Mouse (Mus musculus) limb, embryonic 13.5 days (tissue): ENCODE results near the gene Olfr1206. TPM values are rescaled to one million over a fixed set of nuclear protein-coding genes. Genes with fewer than 3 reads are reported as not detected.

Experiments
- ATAC-seq: fragments of 200-750 bp; cut with Nextera tagmentation; 2 replicates; pipeline ENCODE4 v1.8.0; 2017; ENCODE audit warnings: low read depth, moderate number of reproducible peaks, moderate TSS enrichment; ENCODE audit not compliant: low FRiP score
- H3K27ac ChIP-seq: fragments of 300-500 bp; sonication (generic); 2 replicates; pipeline ENCODE4 v1.5.1; 2015; ENCODE audit warnings: inconsistent platforms, mild to moderate bottlenecking, moderate library complexity
- H3K27me3 ChIP-seq: fragments of 300-500 bp; sonication (generic); 2 replicates; pipeline ENCODE4 v1.6.1; 2015; ENCODE audit warnings: mild to moderate bottlenecking, inconsistent platforms
- H3K36me3 ChIP-seq: fragments of 300-500 bp; sonication (generic); 2 replicates; pipeline ENCODE4 v1.6.1; 2015; ENCODE audit warnings: inconsistent platforms, mild to moderate bottlenecking, moderate library complexity
- H3K4me1 ChIP-seq: fragments of 300-500 bp; sonication (generic); 2 replicates; pipeline ENCODE4 v1.6.1; 2015; ENCODE audit warnings: inconsistent platforms
- H3K4me2 ChIP-seq: fragments of 300-500 bp; sonication (generic); replicated peaks from 2 replicates; pipeline ENCODE4 v1.6.1; 2015; ENCODE audit warnings: inconsistent platforms, mild to moderate bottlenecking, moderate library complexity
- H3K4me3 ChIP-seq: fragments of 300-500 bp; sonication (generic); 2 replicates; pipeline ENCODE4 v1.5.1; 2015; ENCODE audit warnings: moderate library complexity, mild to moderate bottlenecking, inconsistent platforms
- H3K9ac ChIP-seq: fragments of 300-500 bp; sonication (generic); 2 replicates; pipeline ENCODE4 v1.6.1; 2015; ENCODE audit warnings: mild to moderate bottlenecking, inconsistent platforms
- H3K9me3 ChIP-seq: fragments of 300-500 bp; sonication (generic); 2 replicates; pipeline ENCODE4 v1.6.1; 2016; ENCODE audit warnings: inconsistent platforms
- WGBS: fragments of 180-500 bp; shearing (Covaris S2); methylation state at CpG from one replicate; pipeline ENCODE4 v1.1.7; 2015; 5-methylcytosine and 5-hydroxymethylcytosine counted together
- polyA plus RNA-seq: library from polyadenylated mRNA; unstranded; fragments of >200 nt; fragmentation: Nextera tagmentation; extraction: Ambion mirVana; gene quantifications from 2 replicates; pipeline ENCODE4 v1.2.1, GENCODE M21; 2015

The Olfr1206 gene
- not detected in 2 replicates for polyA plus RNA-seq

GRCm38 (mm10) chr2:88862931-88863330, at the start of gene Olfr1206:
Gene Olfr1206, plus strand, starts transcription at chr2:88863231.
- Histone ChIP-seq H3K4me1 (no peaks in the 10 kb centered on the region), H3K9ac (no peak within 1 kb of the TSS), H3K27me3 (no peaks in the 10 kb centered on the region), H3K4me2 (no peak within 1 kb of the TSS), H3K4me3 (no peak within 1 kb of the TSS), H3K36me3 (no peaks in the 10 kb centered on the region), H3K27ac (no peak within 1 kb of the TSS), H3K9me3 (no peaks in the 10 kb centered on the region)
- no peak for ATAC-seq
- WGBS, result 81% methylated on average over 2 of the region's 2 CpGs

GRCm38 (mm10) chr2:88814196-88814595, 48.8 kb upstream of the Olfr1206 start, which contains the start of gene Olfr1202:
Gene Olfr1202, plus strand, starts transcription at chr2:88814496.
- no peak within 1 kb of the TSS for H3K27ac ChIP-seq
- no peak within 1 kb of the TSS for H3K9ac ChIP-seq
- no peak within 1 kb of the TSS for H3K4me2 ChIP-seq
- ATAC-seq, result no peak
- H3K4me3 ChIP-seq, result no peak within 1 kb of the TSS
- H3K4me1 ChIP-seq, result no peaks in the 10 kb centered on the region
- H3K9me3 ChIP-seq, result no peaks in the 10 kb centered on the region
- WGBS, result 81% methylated on average over 1 of the region's 1 CpGs
- no peaks in the 10 kb centered on the region for H3K36me3 ChIP-seq
- H3K27me3 ChIP-seq, result no peaks in the 10 kb centered on the region

- no peaks in the 10 kb centered on the region for H3K27me3 ChIP-seq
- no peak for ATAC-seq
- WGBS, result 85% methylated on average over 2 of the region's 2 CpGs
Observed at GRCm38 (mm10) chr2:88829437-88829836, 33.6 kb upstream of the Olfr1206 start, which contains the start of gene Olfr1205. Gene Olfr1205, plus strand, starts transcription at chr2:88829737.

GRCm38 (mm10) chr2:88838477-88838876, 24.6 kb upstream of the Olfr1206 start:
- Histone ChIP-seq H3K4me2 (no peak overlapping the region), H3K9me3 (no peaks in the 10 kb centered on the region), H3K27ac (no peak overlapping the region), H3K27me3 (no peaks in the 10 kb centered on the region), H3K4me1 (no peaks in the 10 kb centered on the region), H3K36me3 (no peaks in the 10 kb centered on the region), H3K9ac (no peak overlapping the region), H3K4me3 (no peak overlapping the region)
- WGBS, result 71% methylated on average over 2 of the region's 2 CpGs
- no peak for ATAC-seq

More at GRCm38 (mm10) chr2:88829437-88829836, 33.6 kb upstream of the Olfr1206 start, which contains the start of gene Olfr1205:
- H3K36me3 ChIP-seq, result no peaks in the 10 kb centered on the region
- no peak within 1 kb of the TSS for H3K9ac ChIP-seq
- H3K27ac ChIP-seq, result no peak within 1 kb of the TSS
- H3K9me3 ChIP-seq, result 0 out of 2 replicates have a peak, but pooled peaks cover 3% of the 10 kb centered on the region
- no peaks in the 10 kb centered on the region for H3K4me1 ChIP-seq
- no peak within 1 kb of the TSS for H3K4me2 ChIP-seq
- no peak within 1 kb of the TSS for H3K4me3 ChIP-seq

- Histone ChIP-seq H3K4me2 (no peak within 1 kb of the TSS), H3K36me3 (no peaks in the 10 kb centered on the region), H3K9ac (no peak within 1 kb of the TSS), H3K4me1 (no peaks in the 10 kb centered on the region), H3K9me3 (no peaks in the 10 kb centered on the region), H3K4me3 (no peak within 1 kb of the TSS), H3K27me3 (no peaks in the 10 kb centered on the region), H3K27ac (no peak within 1 kb of the TSS)
- 92% methylated on average over 1 of the region's 1 CpGs for WGBS
- no peak for ATAC-seq
Observed at GRCm38 (mm10) chr2:88848992-88849391, 14.0 kb upstream of the Olfr1206 start, which contains the start of gene Olfr1204. Gene Olfr1204, plus strand, starts transcription at chr2:88849292.

- H3K4me3 ChIP-seq, result no peak within 1 kb of the TSS
- H3K36me3 ChIP-seq, result no peaks in the 10 kb centered on the region
- H3K9me3 ChIP-seq, result no peaks in the 10 kb centered on the region
- ATAC-seq, result no peak
- H3K4me1 ChIP-seq, result no peaks in the 10 kb centered on the region
- H3K9ac ChIP-seq, result no peak within 1 kb of the TSS
- H3K27me3 ChIP-seq, result no peaks in the 10 kb centered on the region
- H3K4me2 ChIP-seq, result no peak within 1 kb of the TSS
- H3K27ac ChIP-seq, result no peak within 1 kb of the TSS
Observed at GRCm38 (mm10) chr2:88902211-88902610, 39.2 kb downstream of the Olfr1206 start, which contains the start of gene Olfr1208. Gene Olfr1208, minus strand, starts transcription at chr2:88902311.

GRCm38 (mm10) chr2:88915057-88915456, 52.0 kb downstream of the Olfr1206 start, which contains the start of gene Olfr1209:
Gene Olfr1209, minus strand, starts transcription at chr2:88915157.
- H3K9me3 ChIP-seq, result no peaks in the 10 kb centered on the region
- no peak within 1 kb of the TSS for H3K4me3 ChIP-seq
- H3K27me3 ChIP-seq, result no peaks in the 10 kb centered on the region
- WGBS, result 87% methylated on average over 3 of the region's 3 CpGs
- no peak for ATAC-seq
- no peak within 1 kb of the TSS for H3K27ac ChIP-seq
- H3K4me2 ChIP-seq, result no peak within 1 kb of the TSS
- H3K9ac ChIP-seq, result no peak within 1 kb of the TSS
- no peaks in the 10 kb centered on the region for H3K4me1 ChIP-seq
- no peaks in the 10 kb centered on the region for H3K36me3 ChIP-seq

Other genes starting within 250 kb of the Olfr1206 start
- gene Olfr1191-ps1, start 222.7 kb upstream of the Olfr1206 start, polyA plus RNA-seq, result not detected in 2 replicates
- not detected in 2 replicates for gene Olfr1192-ps1, start 214.7 kb upstream of the Olfr1206 start, polyA plus RNA-seq
- not detected in 2 replicates for gene Olfr1193, start 187.6 kb upstream of the Olfr1206 start, polyA plus RNA-seq
- gene Olfr1195, start 174.0 kb upstream of the Olfr1206 start, polyA plus RNA-seq, result not detected in 2 replicates
- gene Olfr1196, start 158.6 kb upstream of the Olfr1206 start, polyA plus RNA-seq, result not detected in 2 replicates
- not detected in 2 replicates for gene Olfr1197, start 130.9 kb upstream of the Olfr1206 start, polyA plus RNA-seq
- gene Olfr1198, start 111.9 kb upstream of the Olfr1206 start, polyA plus RNA-seq, result not detected in 2 replicates
- not detected in 2 replicates for gene Olfr1199, start 102.8 kb upstream of the Olfr1206 start, polyA plus RNA-seq
- gene Olfr1200, start 92.7 kb upstream of the Olfr1206 start, polyA plus RNA-seq, result not detected in 2 replicates
- gene Olfr1201, start 70.2 kb upstream of the Olfr1206 start, polyA plus RNA-seq, result not detected in 2 replicates
- gene Olfr1202, start 48.7 kb upstream of the Olfr1206 start, polyA plus RNA-seq, result 0.04 TPM in 1 of 2 replicates, not detected in the other
- not detected in 2 replicates for gene Olfr1205, start 33.5 kb upstream of the Olfr1206 start, polyA plus RNA-seq
- not detected in 2 replicates for gene Olfr1204, start 13.9 kb upstream of the Olfr1206 start, polyA plus RNA-seq
- gene Olfr1208, start 39.1 kb downstream of the Olfr1206 start, polyA plus RNA-seq, result not detected in 2 replicates
- gene Olfr1209, start 51.9 kb downstream of the Olfr1206 start, polyA plus RNA-seq, result not detected in 2 replicates
- not detected in 2 replicates for gene Olfr1211, start 74.9 kb downstream of the Olfr1206 start, polyA plus RNA-seq
- gene Olfr1212, start 90.7 kb downstream of the Olfr1206 start, polyA plus RNA-seq, result not detected in 2 replicates
- gene Gm13762, start 117.0 kb downstream of the Olfr1206 start, polyA plus RNA-seq, result not detected in 2 replicates
- not detected in 2 replicates for gene Olfr1214, start 129.4 kb downstream of the Olfr1206 start, polyA plus RNA-seq
- gene Olfr1215, start 143.7 kb downstream of the Olfr1206 start, polyA plus RNA-seq, result not detected in 2 replicates
- not detected in 2 replicates for gene Olfr1216, start 155.1 kb downstream of the Olfr1206 start, polyA plus RNA-seq
- not detected in 2 replicates for gene Olfr1217, start 168.8 kb downstream of the Olfr1206 start, polyA plus RNA-seq
- gene Olfr1218, start 198.0 kb downstream of the Olfr1206 start, polyA plus RNA-seq, result not detected in 2 replicates
- gene Olfr1219, start 220.3 kb downstream of the Olfr1206 start, polyA plus RNA-seq, result not detected in 2 replicates
- gene Olfr1220, start 243.6 kb downstream of the Olfr1206 start, polyA plus RNA-seq, result not detected in 2 replicates